Mouse (Mus musculus) kidney, adult 8-10 months (tissue): Measurements from ENCODE around the gene Usp22.

ENCODE experiments used
- DNase-seq, 2 experiments: peaks; one replicate each; pipeline ENCODE4 v3.0.0; 2022

The Usp22 gene

GRCm38 (mm10) chr11:61102397-61103339 is 72.2 kb downstream of the Usp22 start:
- DNase-seq, result no peak
